Mouse (Mus musculus): ENCODE measurements around the gene 1110057P08Rik.
"Not testable (repeated sequence)": the region's sequence is repeated elsewhere in the genome, so short reads cannot be mapped to it uniquely, and the experiment has no call there.

The 1110057P08Rik gene

DNA sequence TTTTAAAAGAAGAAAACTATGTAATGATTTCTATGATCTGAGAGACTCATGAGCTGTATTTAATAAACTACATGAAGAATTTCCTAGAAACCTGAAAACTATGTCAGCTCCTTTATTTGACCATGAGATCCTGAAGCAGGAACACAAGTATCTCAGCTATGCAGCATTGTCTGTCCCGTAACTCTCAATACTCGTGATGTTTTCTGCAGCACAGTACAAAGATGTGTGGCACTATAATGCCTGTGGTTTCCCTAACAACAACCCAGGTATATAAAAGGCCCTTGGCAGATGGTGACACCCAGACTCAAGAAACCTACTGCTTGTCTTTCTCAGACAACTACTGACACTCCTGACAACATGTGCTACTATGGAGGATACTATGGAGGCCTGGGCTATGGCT is at the start of gene 1110057P08Rik:
1110057P08Rik (plus strand) TSS at position 301 of the 400 bp plus-strand sequence.
- no peak for DNase-seq (ENCODE audit: extremely low spot score)

DNA sequence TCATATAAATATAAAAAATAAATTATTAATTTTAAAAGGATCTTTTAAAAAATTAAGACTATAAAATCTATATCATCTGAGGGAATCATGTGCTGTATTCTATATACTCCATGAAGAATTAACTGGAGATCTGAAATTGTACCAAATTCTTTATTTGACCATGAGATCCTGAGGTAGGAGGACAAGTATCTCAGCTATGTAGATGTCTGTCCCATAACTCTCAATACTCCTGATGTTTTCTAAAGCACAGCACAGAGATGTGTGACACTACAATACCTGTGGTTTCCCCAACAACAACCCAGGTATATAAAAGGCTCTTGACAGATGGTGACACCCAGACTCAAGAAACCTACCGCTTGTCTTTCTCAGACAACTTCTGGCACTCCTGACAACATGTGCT is 34.0 kb upstream of the 1110057P08Rik start, which contains the start of gene Gm6358:
Gm6358 (plus strand) TSS at position 301 of the 400 bp plus-strand sequence.
- no peak for DNase-seq (ENCODE audit: extremely low spot score)

DNA sequence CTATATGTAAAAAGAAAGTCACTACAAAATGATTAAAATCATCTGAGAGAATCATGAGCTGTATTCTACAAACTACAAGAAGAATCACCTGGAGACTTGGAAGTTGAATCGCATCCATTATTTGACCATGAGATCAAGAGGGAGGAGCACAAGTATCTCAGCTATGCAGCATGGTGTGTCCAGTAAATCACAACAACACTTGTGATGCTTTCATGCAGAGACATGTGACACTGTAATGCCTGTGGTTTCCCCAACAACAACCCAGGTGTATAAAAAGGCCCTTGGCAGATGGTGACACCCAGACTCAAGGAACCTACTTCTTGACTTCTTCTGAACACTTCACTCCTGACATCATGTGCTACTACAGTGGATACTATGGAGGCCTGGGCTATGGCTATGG is 23.7 kb upstream of the 1110057P08Rik start, which contains the start of gene Gm10061:
Gm10061 (plus strand) TSS at position 301 of the 400 bp plus-strand sequence.
- DNase-seq (ENCODE audit: extremely low spot score) = no peak

DNA sequence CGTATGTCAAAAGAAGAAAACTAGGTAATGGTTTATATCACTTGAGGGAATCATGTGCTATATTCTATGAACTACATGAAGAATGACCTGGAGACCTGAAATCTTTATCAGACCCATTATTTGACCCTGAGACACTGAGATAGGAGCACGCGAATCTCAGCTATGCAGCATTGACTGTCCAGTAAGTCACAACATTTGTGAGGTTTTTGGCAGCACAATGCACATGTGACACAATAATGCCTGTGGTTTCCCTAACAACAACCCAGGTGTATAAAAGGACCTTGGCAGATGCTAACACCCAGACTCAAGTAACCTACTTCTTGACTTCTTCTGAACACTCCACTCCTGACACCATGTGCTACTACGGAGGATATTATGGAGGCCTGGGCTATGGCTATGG is 16.9 kb upstream of the 1110057P08Rik start, which contains the start of gene Gm9789:
Gm9789 (plus strand) TSS at position 301 of the 400 bp plus-strand sequence.
- no peak for DNase-seq (ENCODE audit: extremely low spot score)

DNA sequence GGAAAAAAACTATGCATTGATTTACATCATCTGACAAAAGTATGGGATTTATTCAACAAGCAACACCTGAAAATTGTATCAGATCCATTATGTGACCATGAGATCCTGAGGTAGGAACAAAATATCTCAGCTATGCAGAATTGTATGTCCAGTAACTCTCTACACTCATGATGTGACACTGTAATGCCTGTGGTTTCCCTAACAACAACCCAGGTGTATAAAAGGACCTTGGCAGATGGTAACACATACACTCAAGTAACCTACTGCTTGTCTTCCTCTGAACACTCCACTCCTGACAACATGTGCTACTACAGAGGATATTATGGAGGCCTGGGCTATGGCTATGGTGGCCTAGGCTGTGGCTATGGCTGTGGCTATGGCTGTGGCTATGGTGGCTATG is 5.3 kb upstream of the 1110057P08Rik start, which contains the start of gene Gm7735:
Gm7735 (plus strand) TSS at position 301 of the 400 bp plus-strand sequence.
- not testable (repeated sequence) for DNase-seq (ENCODE audit: extremely low spot score)

DNA sequence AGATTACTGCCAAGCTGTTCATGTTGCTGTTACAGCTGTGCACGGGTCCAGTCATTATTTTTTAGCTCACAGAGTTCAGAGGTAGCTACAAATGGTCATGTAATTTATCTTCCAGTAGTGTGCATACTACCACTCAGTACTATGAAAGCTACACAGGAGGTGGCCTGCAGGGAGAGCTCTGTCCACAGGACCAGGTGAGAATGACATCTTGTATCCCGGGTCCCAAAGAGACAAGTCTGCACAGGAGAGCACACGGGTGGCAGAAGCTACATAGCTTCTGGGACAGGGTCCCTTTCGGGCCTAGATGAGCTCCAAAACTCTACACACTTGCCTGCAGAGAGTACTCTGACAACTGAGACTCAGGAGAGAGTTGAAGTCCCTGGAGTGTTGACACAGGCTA is 14.1 kb downstream of the 1110057P08Rik start:
- DNase-seq (ENCODE audit: extremely low spot score) = no peak

DNA sequence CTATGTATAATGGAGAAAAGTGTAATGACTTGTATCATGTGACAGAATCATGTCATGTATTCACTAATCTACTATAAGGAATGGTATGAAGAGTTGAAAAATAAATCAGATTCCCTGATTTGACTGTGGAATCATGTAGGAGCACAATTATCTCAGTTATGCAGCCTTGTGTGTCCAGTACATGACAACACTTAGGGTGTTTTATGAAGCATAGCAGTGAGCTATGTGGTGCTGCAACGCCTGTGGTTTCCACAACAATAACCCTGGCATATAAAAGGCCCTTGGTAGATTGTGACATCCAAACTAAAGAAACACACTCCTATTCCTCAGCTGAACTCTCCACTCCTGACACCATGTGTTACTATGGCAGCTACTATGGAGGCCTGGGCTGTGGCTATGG is 31.0 kb downstream of the 1110057P08Rik start, which contains the start of gene Krtap20-2:
Krtap20-2 (plus strand) TSS at position 301 of the 400 bp plus-strand sequence.
- no peak for DNase-seq (ENCODE audit: extremely low spot score)
